Mouse (Mus musculus): ENCODE measurements around the gene Slc19a1. TPM values are rescaled to one million over a fixed set of nuclear protein-coding genes. Genes with fewer than 3 reads are reported as not detected.
A peak's percentile ranks its signal among the peaks of the same experiment; 100 is the strongest.

Gene Slc19a1
- total and polyA plus RNA-seq, 2 experiments from 2014 or later: 36.7 to 39.7 TPM

GRCm38 (mm10) chr10:77078456-77078855 lies 46.4 kb downstream of the Slc19a1 start:
- ATAC-seq: no peak
- Histone ChIP-seq H3K36me3 (ENCODE audit: insufficient read depth) (no peaks in the 10 kb centered on the region), H3K4me3 (ENCODE audit: low read depth, low read length) (no peak overlapping the region), H3K27ac (ENCODE audit: low read depth, low read length) (no peak overlapping the region), H3K4me1 (ENCODE audit: insufficient read depth) (no peaks in the 10 kb centered on the region), H3K9ac (no peak overlapping the region), H3K4me2 (ENCODE audit: low read depth) (no peak overlapping the region), H3K27me3 (ENCODE audit: insufficient read depth, low read length) (no peaks in the 10 kb centered on the region), H3K9me3 (ENCODE audit: low read length) (no peaks in the 10 kb centered on the region)
- WGBS: 93% methylated on average over 4 of the region's 4 CpGs
- no peak for DNase-seq
- TF ChIP-seq CTCF (IDR thresholded peaks at IDR 0.05; ENCODE audit: low read depth): no peak

- Histone ChIP-seq H3K4me1 (ENCODE audit: insufficient read depth) (no peaks in the 10 kb centered on the region), H3K9ac (no peak overlapping the region), H3K4me2 (ENCODE audit: low read depth) (no peak overlapping the region), H3K4me3 (ENCODE audit: low read depth, low read length) (no peak overlapping the region), H3K27ac (ENCODE audit: low read depth, low read length) (no peak overlapping the region), H3K9me3 (ENCODE audit: low read length) (no peaks in the 10 kb centered on the region), H3K36me3 (ENCODE audit: insufficient read depth) (no peaks in the 10 kb centered on the region), H3K27me3 (ENCODE audit: insufficient read depth, low read length) (no peaks in the 10 kb centered on the region)
- 87% methylated on average over 8 of the region's 8 CpGs for WGBS
- TF ChIP-seq CTCF (IDR thresholded peaks at IDR 0.05; ENCODE audit: low read depth): no peak
- DNase-seq (no peak), ATAC-seq (no peak)
Measured at GRCm38 (mm10) chr10:77078961-77079360, 46.9 kb downstream of the Slc19a1 start.

- H3K27me3 ChIP-seq (ENCODE audit: insufficient read depth, low read length): no peaks in the 10 kb centered on the region
- no peak overlapping the region for H3K4me3 ChIP-seq (ENCODE audit: low read depth, low read length)
- no peak overlapping the region for H3K9ac ChIP-seq
- no peak overlapping the region for H3K27ac ChIP-seq (ENCODE audit: low read depth, low read length)
- DNase-seq (peak; percentile 81), ATAC-seq (peak; percentile 75)
- WGBS: 8% methylated on average over 3 of the region's 3 CpGs
- H3K36me3 ChIP-seq (ENCODE audit: insufficient read depth): no peaks in the 10 kb centered on the region
- H3K4me1 ChIP-seq (ENCODE audit: insufficient read depth): no peaks in the 10 kb centered on the region
- no peak overlapping the region for H3K4me2 ChIP-seq (ENCODE audit: low read depth)
- peak; percentile 98 for TF ChIP-seq CTCF (IDR thresholded peaks at IDR 0.05; ENCODE audit: low read depth)
- H3K9me3 ChIP-seq (ENCODE audit: low read length): no peaks in the 10 kb centered on the region
Measured at GRCm38 (mm10) chr10:77082453-77082852, 50.4 kb downstream of the Slc19a1 start.

GRCm38 (mm10) chr10:77082921-77083320 lies 50.9 kb downstream of the Slc19a1 start:
- H3K36me3 ChIP-seq (ENCODE audit: insufficient read depth): no peaks in the 10 kb centered on the region
- no peak overlapping the region for H3K9ac ChIP-seq
- 55% methylated on average over 5 of the region's 5 CpGs for WGBS
- no peak for TF ChIP-seq CTCF (IDR thresholded peaks at IDR 0.05; ENCODE audit: low read depth)
- H3K27ac ChIP-seq (ENCODE audit: low read depth, low read length): no peak overlapping the region
- no peak overlapping the region for H3K4me3 ChIP-seq (ENCODE audit: low read depth, low read length)
- H3K4me2 ChIP-seq (ENCODE audit: low read depth): no peak overlapping the region
- no peak for DNase-seq
- peak; percentile 63; the same call in 1 of the 2 replicates for ATAC-seq
- H3K4me1 ChIP-seq (ENCODE audit: insufficient read depth): no peaks in the 10 kb centered on the region
- H3K27me3 ChIP-seq (ENCODE audit: insufficient read depth, low read length): no peaks in the 10 kb centered on the region
- H3K9me3 ChIP-seq (ENCODE audit: low read length): no peaks in the 10 kb centered on the region

GRCm38 (mm10) chr10:77084568-77084967 lies 52.5 kb downstream of the Slc19a1 start:
- TF ChIP-seq CTCF (IDR thresholded peaks at IDR 0.05; ENCODE audit: low read depth): no peak
- Histone ChIP-seq H3K4me2 (ENCODE audit: low read depth) (no peak overlapping the region), H3K9ac (no peak overlapping the region), H3K27me3 (ENCODE audit: insufficient read depth, low read length) (no peaks in the 10 kb centered on the region), H3K9me3 (ENCODE audit: low read length) (no peaks in the 10 kb centered on the region), H3K4me3 (ENCODE audit: low read depth, low read length) (no peak overlapping the region), H3K36me3 (ENCODE audit: insufficient read depth) (no peaks in the 10 kb centered on the region), H3K27ac (ENCODE audit: low read depth, low read length) (no peak overlapping the region), H3K4me1 (ENCODE audit: insufficient read depth) (no peaks in the 10 kb centered on the region)
- WGBS: 77% methylated on average over 1 of the region's 1 CpGs
- ATAC-seq: no peak
- DNase-seq: no peak

GRCm38 (mm10) chr10:77089336-77089735 lies 57.3 kb downstream of the Slc19a1 start:
- Histone ChIP-seq H3K4me1 (ENCODE audit: insufficient read depth) (no peaks in the 10 kb centered on the region), H3K4me3 (ENCODE audit: low read depth, low read length) (no peak overlapping the region), H3K9me3 (ENCODE audit: low read length) (peaks cover 5% of the 10 kb centered on the region; the same call in 1 of the 2 replicates), H3K4me2 (ENCODE audit: low read depth) (no peak overlapping the region), H3K9ac (no peak overlapping the region), H3K27ac (ENCODE audit: low read depth, low read length) (no peak overlapping the region), H3K36me3 (ENCODE audit: insufficient read depth) (no peaks in the 10 kb centered on the region), H3K27me3 (ENCODE audit: insufficient read depth, low read length) (no peaks in the 10 kb centered on the region)
- ATAC-seq (no peak), DNase-seq (no peak)
- WGBS: 52% methylated on average over 8 of the region's 8 CpGs
- no peak for TF ChIP-seq CTCF (IDR thresholded peaks at IDR 0.05; ENCODE audit: low read depth)

- no peak for ATAC-seq
- TF ChIP-seq CTCF (IDR thresholded peaks at IDR 0.05; ENCODE audit: low read depth): no peak
- Histone ChIP-seq H3K4me3 (ENCODE audit: low read depth, low read length) (no peak overlapping the region), H3K27ac (ENCODE audit: low read depth, low read length) (no peak overlapping the region), H3K9ac (no peak overlapping the region), H3K4me1 (ENCODE audit: insufficient read depth) (no peaks in the 10 kb centered on the region), H3K36me3 (ENCODE audit: insufficient read depth) (no peaks in the 10 kb centered on the region), H3K9me3 (ENCODE audit: low read length) (peaks cover 5% of the 10 kb centered on the region; the same call in 1 of the 2 replicates), H3K27me3 (ENCODE audit: insufficient read depth, low read length) (no peaks in the 10 kb centered on the region), H3K4me2 (ENCODE audit: low read depth) (no peak overlapping the region)
- no peak for DNase-seq
- 88% methylated on average over 5 of the region's 5 CpGs for WGBS
Measured at GRCm38 (mm10) chr10:77090063-77090462, 58.0 kb downstream of the Slc19a1 start.

Measured in forebrain, postnatal 0 days (tissue).